Mouse (Mus musculus): ENCODE measurements around the gene Map3k1.

GRCm38 (mm10) chr13:111748301-111749062, 60.3 kb downstream of the Map3k1 start:
- no peak for TF ChIP-seq CTCF (IDR thresholded peaks at IDR 0.05; ENCODE audit: low read depth, low read length)
- TF ChIP-seq GATA1 (IDR thresholded peaks at IDR 0.05; ENCODE audit: borderline replicate concordance, low read length) = no peak

Data from G1E (cell line).